Mouse (Mus musculus): Measurements from ENCODE around the gene Col9a1.

The Col9a1 gene

DNA sequence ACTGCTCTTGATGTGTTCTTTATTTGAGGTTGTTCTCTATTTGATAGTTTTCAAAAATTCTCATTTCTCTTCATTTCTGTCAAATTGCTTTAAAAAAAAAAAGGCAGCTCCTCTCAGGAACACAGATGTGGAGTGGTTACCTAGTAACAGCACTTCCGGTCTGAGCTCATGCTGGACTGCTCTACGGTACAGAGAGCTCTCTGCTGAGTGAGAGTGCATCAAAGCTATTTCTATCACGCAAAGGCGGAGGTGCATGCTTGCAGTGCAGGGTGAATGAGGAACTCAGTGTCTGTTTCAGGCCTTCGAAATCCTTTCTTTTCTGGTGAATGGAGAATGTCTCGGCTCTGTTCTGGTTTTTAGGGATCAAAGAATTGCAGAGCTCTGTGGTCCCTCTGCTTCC lies 41.6 kb downstream of the Col9a1 start:
- no peak for DNase-seq (ENCODE audit: low read depth in 1 of 2, low spot score in 2 of 2)

GRCm38 (mm10) chr1:24222231-24222630 lies 44.8 kb downstream of the Col9a1 start:
- no peak for DNase-seq (ENCODE audit: low read depth in 1 of 2, low spot score in 2 of 2)

- no peak for DNase-seq (ENCODE audit: low read depth in 1 of 2, low spot score in 2 of 2)
These were observed 45.7 kb downstream of the Col9a1 start for GRCm38 (mm10) chr1:24222981-24223612.

DNA sequence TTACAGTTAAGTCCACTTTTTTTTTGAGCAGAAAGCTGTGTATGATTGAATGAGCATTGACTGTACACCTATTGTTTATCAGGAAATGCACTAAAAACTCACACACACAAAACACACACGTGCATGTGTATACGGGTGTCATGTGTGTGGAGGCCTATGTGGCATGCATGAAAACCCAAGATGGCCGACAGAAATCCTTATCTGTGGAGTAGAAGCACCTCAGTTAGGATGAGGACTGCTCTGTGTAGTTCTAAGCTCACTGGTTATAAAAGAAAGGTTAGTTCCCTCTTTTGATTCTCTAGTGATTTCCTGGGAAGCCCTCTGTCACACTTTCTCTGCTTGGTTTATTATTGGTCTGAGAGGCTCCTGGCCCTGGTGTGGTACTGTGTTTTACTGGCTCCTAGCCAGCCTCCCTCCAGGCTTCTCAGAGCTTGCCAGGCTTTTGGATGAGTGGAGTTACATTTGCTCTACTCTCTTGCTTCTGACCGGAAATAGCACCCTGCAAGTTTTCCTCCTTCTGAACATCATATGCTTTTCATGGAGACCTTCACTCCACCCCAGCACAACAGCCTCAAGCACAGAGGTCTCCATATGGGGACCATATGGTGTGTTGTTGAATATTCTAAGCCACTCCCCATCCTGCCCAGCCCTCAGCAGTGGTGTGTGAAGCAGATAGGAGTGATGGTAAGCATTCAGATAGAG lies 48.6 kb downstream of the Col9a1 start:
- no peak for DNase-seq (ENCODE audit: low read depth in 1 of 2, low spot score in 2 of 2)

GRCm38 (mm10) chr1:24226941-24227711 lies 49.7 kb downstream of the Col9a1 start:
- DNase-seq (ENCODE audit: low read depth in 1 of 2, low spot score in 2 of 2), result no peak

DNA sequence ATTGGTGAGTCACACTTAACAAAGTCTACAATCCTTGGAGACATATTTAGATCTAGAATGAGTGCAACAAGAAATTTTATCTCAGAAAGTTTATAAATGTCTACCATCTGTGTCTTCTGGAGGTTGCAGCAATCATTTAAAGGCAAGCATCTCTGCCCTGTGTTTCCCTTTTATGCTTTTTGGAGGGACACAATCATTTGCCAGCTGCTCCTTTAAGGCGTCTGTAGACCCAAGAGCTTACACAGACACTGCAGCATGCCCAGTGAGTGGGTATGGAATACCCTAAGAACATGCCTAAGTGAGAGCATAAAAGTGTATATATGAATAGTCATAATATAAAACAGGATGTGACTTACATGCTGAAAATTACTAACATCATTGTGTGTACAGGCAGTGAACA lies 52.1 kb downstream of the Col9a1 start:
- no peak for DNase-seq (ENCODE audit: low read depth in 1 of 2, low spot score in 2 of 2)

GRCm38 (mm10) chr1:24230428-24230827 lies 53.0 kb downstream of the Col9a1 start:
- DNase-seq (ENCODE audit: low read depth in 1 of 2, low spot score in 2 of 2), result no peak

DNA sequence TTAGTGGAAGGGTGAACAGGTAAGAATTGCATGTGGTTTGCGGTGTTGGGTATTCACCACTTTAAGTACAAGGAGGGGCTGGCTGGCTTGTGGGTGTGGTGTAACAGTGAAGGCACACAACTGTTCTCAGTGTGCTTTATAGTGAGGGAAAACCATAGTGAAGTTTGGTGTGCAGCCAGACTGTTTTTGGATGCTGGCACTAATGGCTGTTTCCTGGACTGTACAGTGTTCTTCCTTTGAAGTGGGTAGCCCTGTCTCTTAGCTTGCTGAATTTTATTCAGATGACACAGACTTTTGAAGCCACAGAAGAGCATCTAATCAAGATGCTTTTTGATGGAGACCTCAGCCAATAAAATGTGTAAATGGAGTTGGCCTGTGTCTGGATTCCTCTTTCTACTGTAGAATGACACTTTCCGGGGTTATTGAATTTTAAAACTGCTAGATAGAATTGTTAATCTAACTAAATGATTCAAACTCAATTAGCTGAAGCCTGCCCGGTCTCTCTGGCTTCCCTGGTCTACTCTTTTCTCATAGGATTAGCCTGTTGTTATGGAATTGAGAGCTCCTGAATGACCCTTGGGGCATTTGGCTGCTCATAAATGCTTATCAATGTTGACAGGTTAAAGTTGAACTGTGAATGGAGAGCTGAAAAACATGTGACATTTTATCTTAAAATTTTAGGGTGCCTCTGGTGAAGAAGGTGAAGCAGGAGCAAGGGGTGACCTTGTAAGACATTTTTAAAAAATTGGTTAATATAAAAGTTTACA lies 54.3 kb downstream of the Col9a1 start:
- DNase-seq (ENCODE audit: low read depth in 1 of 2, low spot score in 2 of 2), result no peak

DNA sequence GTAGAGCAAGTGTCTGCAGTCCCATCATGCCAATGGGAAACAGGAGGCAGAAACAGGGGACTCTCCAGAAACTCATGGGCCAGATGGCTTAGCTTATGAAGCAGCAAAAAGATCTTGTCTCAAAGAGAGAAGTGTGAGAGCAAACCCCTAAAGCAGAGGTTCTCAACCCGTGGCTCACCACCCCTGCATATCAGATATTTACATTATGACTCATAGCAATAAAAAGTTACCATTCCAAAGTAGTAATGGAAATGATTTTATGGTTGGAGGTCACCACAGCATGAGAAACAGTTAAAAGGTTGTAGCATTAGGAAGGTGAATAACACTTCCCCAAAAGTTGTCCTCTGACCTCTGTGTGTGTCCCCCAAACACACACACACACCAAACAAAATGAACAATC lies 58.9 kb downstream of the Col9a1 start:
- DNase-seq (ENCODE audit: low read depth in 1 of 2, low spot score in 2 of 2), result no peak

- DNase-seq (ENCODE audit: low read depth in 1 of 2, low spot score in 2 of 2), result no peak
These were observed 62.8 kb downstream of the Col9a1 start for GRCm38 (mm10) chr1:24240039-24240691.

DNA sequence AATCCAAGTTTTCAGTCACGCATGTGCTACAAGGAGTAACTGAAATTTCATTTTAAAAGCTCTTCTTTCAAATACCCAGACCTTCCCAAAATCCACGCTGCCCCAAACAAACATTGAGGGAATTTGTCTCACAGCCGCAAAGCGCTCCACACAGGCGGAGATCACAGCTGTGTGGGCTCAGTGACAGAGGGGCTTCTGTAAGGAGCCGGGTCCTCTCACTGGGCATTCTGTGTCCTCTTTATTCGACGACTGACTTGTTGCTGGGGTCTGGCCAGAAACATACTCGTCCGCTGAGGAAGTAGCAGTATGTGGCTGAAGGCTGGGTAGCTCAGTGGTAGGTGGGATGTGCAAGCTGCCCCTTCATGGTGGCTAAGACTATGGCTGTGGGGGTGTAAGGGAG lies 67.5 kb downstream of the Col9a1 start:
- no peak for DNase-seq (ENCODE audit: low read depth in 1 of 2, low spot score in 2 of 2)

- DNase-seq (ENCODE audit: low read depth in 1 of 2, low spot score in 2 of 2), result no peak
These were observed 68.4 kb downstream of the Col9a1 start for GRCm38 (mm10) chr1:24245700-24246375.

DNA sequence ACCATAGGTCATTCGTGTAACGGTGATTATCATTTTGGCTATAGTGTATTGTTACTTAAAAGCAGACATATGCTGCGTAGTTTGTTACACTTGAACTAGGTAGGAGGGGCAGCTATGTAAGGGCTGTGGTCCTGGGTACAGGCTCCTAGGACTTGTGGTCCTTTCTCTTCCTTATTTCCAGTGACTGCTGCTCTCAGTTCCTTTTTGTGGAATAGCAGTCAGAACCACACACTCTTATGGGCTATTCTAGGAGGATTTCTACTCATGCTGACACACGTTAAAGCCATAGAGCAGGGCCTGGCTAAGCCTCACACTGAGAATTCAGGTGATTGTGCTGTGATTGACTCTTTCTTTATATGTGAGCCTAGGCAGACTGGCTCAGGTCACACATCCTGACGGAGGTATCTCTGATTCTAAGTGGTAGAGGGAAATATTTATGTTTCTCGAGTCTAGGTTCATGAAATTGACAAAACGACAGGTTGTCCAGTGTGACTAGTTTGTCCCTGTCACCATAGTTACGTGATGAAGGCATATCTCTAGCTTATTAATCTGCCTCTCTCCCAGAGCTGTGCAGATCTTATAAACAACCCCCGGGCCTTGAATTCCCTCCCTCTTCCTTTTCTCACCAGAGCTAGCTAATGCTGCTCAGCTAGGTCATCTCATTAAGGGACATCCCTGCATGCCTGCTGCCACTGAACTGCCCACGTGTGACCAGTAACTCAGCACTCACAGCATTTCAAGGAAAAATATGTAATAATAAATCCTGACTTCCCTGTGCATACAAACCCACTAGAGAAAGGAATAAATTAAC lies 71.1 kb downstream of the Col9a1 start:
- no peak for DNase-seq (ENCODE audit: low read depth in 1 of 2, low spot score in 2 of 2)

DNA sequence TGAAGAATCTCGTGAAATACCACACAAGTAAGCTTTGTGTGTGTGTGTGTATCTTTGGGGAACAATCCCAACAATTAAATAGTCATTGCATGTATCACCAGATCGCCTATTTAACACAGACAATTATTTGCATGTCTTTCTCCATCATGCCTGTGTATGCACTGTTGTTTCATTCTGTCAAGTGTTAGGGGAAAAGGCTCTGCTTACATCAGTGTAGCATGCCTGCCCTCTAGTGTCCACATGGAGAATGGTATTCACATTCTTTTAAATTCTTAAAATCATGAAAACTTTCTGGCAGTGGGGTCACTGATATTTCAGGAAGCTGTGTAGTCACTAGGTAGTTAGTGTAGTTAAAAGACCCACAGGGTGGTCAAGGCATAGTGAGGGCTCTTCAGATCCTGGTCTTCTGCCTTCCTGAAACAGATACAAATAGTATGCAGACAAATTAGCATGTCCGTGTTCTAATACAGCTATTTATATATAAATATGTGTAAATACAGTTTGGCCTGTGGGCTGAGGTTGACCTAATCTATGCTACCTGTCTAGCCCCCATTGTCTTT lies 71.8 kb downstream of the Col9a1 start:
- DNase-seq (ENCODE audit: low read depth in 1 of 2, low spot score in 2 of 2), result no peak

- DNase-seq (ENCODE audit: low read depth in 1 of 2, low spot score in 2 of 2), result no peak
These were observed 80.6 kb downstream of the Col9a1 start for GRCm38 (mm10) chr1:24257961-24258360.

DNA sequence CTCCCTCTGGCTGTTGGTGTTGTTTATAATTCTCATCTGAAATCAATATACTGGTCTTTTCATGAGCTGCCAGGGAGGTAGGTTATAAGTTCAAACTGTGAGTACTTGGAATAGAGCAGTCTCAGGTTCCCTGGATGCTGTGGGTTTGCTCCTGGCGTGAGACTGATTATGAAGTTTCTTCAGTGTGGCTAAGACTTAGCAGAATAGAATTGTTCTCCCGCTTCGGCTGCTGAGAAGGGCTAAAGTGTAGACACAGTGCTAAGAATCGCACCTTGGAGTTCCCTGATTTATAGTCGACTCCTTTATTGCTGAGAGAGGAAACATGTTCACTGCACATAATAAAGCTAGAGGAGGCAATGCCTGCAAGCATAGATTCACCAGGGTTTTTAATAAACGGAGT lies 82.0 kb downstream of the Col9a1 start:
- no peak for DNase-seq (ENCODE audit: low read depth in 1 of 2, low spot score in 2 of 2)

DNA sequence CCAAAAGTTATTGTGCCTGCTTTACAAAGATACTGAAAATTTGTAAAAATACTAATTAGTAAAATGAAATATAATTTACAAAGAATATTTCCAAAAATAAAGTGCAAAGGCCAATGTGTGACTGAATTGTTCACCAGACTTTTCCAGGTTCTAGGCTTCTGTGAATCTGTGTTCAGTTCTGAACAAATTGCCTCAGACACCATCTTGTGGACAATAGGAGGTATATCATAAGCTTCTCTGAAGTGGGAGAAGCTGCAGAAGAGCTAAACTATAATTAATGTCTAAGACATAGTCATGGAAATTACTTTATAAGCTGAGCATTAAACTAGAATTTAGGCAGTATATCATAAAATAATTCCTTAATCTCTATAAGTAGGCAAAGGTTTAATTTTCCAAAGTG lies 83.8 kb downstream of the Col9a1 start:
- DNase-seq (ENCODE audit: low read depth in 1 of 2, low spot score in 2 of 2), result no peak

GRCm38 (mm10) chr1:24267022-24267421 lies 89.6 kb downstream of the Col9a1 start:
- no peak for DNase-seq (ENCODE audit: low read depth in 1 of 2, low spot score in 2 of 2)

GRCm38 (mm10) chr1:24286360-24286759 lies 109.0 kb downstream of the Col9a1 start:
- no peak for DNase-seq (ENCODE audit: low read depth in 1 of 2, low spot score in 2 of 2)
